Mouse (Mus musculus): Measurements from ENCODE around the gene Gstm6.
"Not testable (repeated sequence)": the region's sequence is repeated elsewhere in the genome, so short reads cannot be mapped to it uniquely, and the experiment has no call there.

Gene Gstm6

DNA sequence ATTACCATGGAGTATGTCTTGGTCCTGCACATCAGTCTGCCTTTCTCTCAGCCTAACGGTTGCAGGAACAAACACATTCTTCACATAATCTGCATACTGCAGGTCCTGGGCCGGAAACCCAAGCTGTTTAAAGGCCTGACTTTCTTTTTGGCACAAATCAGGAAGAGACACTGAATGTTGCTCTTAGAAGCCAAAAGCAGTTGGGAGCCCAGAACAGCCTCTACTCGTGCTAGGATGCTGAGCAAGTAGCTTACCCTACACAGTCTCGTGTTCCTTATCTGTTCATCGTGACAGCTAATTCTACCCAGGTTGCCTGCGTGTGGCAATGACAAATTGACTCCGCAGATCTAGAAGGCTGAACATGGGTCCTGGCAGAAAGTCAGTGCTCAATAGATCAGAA is 3.0 kb downstream of the Gstm6 start:
- no peak for DNase-seq (ENCODE audit: low spot score)

- no peak for DNase-seq (ENCODE audit: low spot score)
Measured at GRCm38 (mm10) chr3:107939830-107940229, 3.7 kb downstream of the Gstm6 start.

DNA sequence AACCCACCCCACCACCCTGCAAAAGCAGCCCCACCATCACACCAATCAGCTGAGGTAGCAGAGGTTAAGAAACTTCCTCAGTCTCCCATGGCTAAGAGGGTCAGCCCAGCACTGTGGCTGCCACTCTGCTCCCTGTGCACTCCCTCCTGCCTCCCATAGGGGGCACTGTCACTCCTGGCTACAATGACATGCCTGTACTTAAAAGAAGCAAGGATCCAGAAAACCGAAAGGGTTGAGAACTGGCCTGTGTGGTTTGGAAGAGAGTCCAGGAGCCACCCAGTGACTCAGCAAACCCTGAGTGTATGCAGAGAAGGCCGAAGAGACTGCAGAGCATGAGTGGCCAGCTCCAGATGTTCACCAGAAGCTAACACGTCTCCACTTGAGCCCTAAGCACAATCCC is 4.1 kb downstream of the Gstm6 start:
- DNase-seq (ENCODE audit: low spot score): peak; percentile 74

DNA sequence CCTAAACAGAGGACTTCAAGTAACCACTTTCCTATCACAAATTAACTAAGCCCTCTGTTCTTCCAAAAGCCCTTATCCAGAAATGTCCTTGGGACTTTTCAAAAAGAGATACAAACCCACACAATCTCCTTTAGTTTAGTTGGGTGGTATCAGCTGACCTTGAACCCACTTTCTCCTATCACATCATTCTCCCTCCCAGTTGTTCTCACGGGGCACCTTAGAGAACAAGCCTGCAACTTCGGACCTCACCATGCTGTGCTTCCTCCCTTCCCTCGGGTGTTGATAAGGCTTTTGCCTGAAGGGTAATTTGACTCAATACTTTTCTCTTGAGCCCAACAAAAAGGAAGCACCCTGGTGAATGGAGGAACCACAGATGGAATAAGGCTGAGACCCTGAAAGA is 7.7 kb downstream of the Gstm6 start:
- no peak for DNase-seq (ENCODE audit: low spot score)

GRCm38 (mm10) chr3:107935268-107935667 is 8.3 kb downstream of the Gstm6 start:
- DNase-seq (ENCODE audit: low spot score): no peak

GRCm38 (mm10) chr3:107932128-107932527 is 11.4 kb downstream of the Gstm6 start:
- DNase-seq (ENCODE audit: low spot score): no peak

GRCm38 (mm10) chr3:107931670-107932069 is 11.9 kb downstream of the Gstm6 start, which contains the start of gene Gstm7:
Gene Gstm7 (minus strand): TSS chr3:107931817.
- DNase-seq (ENCODE audit: low spot score): peak; percentile 86

DNA sequence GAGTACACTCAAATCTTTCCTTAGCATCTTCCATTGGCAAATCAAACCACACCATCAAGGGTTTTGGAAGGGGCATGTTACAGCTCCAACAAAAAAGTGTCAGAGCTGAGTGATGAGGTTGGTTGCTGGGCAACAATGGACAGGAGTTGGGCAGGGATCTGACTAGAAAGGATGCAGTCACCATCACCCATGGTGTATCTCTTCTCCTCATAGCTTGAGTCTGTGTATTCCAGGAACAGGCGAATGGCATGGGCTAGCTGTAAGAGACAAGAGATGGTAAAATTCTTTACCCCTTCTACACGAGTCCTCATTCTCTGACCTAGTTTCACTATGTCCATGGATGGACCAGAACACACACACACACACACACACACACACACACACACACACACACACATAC is 12.4 kb downstream of the Gstm6 start:
- no peak for DNase-seq (ENCODE audit: low spot score)

DNA sequence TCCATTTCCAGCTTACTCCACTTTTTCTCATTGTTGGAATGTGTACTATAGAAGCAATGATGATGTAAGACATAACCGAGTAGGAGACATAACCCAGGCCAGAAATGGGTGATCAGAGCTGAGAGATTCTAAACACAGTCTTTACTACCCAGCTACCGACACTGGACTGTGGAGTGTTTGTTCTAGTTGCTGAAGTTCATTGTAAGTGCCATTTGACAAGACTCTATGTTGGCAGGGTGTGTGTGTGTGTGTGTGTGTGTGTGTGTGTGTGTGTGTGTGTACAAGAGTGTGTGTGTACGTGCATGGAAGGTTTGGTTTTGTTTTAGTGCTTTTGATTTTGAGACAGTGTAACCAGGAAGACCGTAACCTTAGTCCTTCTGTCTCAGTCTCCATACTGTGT is 13.8 kb downstream of the Gstm6 start:
- no peak for DNase-seq (ENCODE audit: low spot score)

DNA sequence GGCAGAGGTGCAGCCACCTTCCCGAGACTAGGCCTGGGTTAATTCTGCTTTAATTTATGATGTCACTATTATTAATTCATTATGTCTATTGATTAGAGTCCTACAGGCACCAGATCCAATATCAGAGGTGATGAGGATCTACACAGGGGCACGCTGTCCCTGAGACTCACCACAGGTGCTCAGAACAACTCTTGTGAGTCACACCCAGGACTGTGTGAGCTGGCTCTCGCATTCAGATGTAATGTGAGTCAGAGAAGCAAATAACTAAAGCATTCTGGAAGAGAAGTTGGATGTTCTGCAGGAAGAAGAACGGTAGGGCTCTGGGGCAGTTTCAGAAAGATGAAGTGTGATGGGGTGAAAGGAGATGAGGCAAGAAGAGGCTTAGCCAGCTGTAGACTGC is 14.3 kb downstream of the Gstm6 start:
- DNase-seq (ENCODE audit: low spot score): no peak

- DNase-seq (ENCODE audit: low spot score): no peak
Measured at GRCm38 (mm10) chr3:107928691-107929090, 14.9 kb downstream of the Gstm6 start.

- DNase-seq (ENCODE audit: low spot score): no peak
Measured at GRCm38 (mm10) chr3:107927841-107928240, 15.7 kb downstream of the Gstm6 start.

DNA sequence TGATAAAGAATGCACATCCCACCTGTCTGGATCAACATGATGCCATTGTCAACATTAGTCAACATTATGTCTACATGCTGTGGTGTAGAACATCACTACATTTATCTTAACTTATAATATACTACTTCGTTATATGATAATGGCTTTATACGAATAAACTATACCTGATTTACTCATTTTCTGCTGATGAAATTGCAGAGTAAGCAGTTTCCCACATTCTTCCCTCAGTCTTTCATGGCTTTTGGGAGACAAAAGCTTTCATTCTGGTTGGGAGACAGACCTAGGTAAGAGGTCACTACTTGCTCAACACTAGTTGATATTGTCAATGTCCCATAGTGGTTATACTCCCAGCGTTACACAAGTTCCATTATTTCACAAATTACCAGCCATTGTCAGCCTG is 18.2 kb downstream of the Gstm6 start:
- no peak for DNase-seq (ENCODE audit: low spot score)

DNA sequence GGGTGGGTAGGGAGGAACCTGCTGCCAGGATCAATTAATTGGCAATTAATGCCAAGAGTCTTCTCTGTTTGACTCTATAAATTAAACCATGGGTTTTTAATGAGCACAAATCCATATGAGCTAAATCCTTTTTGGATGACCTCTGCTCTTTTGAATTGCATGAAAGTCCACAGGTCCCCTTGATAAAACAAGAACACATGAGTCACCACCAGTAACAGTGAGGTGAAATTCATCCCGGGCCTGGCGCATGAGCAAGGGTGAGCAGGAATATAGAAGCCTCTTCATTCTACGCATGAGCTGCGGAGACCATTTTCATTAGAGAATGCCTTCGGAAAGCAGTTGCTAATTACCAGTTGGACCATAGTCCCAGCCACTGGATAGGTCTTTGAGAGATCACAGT is 23.2 kb downstream of the Gstm6 start:
- DNase-seq (ENCODE audit: low spot score): no peak

- peak; percentile 58 for DNase-seq (ENCODE audit: low spot score)
Measured at GRCm38 (mm10) chr3:107917783-107918408, 25.7 kb downstream of the Gstm6 start.

DNA sequence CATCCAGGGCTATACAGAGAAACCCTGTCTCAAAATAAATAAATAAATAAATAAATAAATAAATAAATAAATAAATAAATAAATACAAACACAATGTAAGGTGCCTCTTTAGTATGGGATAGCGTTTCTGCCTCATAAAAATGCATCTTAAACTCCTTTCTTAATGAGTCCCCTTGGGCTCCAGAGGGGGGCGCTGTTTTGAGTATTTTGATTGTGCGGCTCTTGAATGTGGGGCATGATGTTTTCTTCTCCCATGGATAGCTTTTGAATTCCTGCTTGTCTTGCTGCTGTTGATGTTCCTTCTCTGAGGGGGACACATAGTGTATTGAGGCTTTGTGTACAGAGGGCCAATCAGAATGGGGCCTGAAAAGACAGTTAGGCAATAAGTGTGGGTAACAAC is 26.5 kb downstream of the Gstm6 start:
- no peak for DNase-seq (ENCODE audit: low spot score)

DNA sequence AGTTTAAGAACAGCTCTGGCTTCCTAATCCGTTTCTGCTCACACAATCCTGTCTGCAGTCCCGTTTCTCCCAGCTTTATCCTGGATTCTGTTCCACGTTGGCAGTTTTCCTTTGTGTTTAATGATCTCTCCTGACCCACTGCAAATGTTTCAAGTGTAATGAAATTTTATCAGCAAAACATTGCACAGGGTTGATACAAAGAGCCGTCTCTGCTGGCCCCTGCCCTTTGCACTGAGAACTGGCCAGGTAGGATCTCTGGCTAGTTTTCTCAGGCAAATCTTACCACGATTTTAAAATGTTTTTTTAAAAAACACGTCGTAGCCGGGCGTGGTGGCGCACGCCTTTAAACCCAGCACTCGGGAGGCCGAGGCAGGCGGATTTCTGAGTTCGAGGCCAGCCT is 26.9 kb downstream of the Gstm6 start:
- no peak for DNase-seq (ENCODE audit: low spot score)

DNA sequence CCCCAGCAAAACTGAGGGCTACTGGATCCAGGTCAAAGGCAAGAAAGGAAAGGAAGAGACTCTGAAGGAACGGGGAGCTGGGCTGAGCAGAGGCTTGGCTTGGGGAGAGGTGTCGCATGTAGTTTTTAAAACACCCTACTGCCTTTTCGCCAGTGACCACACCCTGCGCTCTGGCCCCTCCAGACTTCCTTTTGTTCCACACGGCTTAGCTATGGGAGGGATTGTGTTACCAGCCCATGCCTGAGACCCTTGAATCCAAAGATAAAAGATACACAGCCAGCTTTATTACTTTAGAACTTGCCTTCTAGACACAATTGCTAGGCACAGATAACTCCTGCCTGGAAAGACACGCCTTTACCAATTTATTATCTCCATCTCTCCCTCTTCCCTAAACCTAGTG is 37.6 kb downstream of the Gstm6 start:
- DNase-seq (ENCODE audit: low spot score): no peak

GRCm38 (mm10) chr3:107900955-107901673 is 42.4 kb downstream of the Gstm6 start:
- no peak for DNase-seq (ENCODE audit: low spot score)

- no peak for DNase-seq (ENCODE audit: low spot score)
Measured at GRCm38 (mm10) chr3:107898691-107899090, 44.9 kb downstream of the Gstm6 start.

GRCm38 (mm10) chr3:107895720-107896569 is 47.6 kb downstream of the Gstm6 start, which contains the start of gene Gstm5:
Gene Gstm5 (plus strand): TSS chr3:107895821.
- DNase-seq (ENCODE audit: low spot score): peak; percentile 70

GRCm38 (mm10) chr3:107895194-107895719 is 48.3 kb downstream of the Gstm6 start:
- no peak for DNase-seq (ENCODE audit: low spot score)

- DNase-seq (ENCODE audit: low spot score): not testable (repeated sequence)
Measured at GRCm38 (mm10) chr3:107889236-107889635, 54.3 kb downstream of the Gstm6 start.
